Mouse (Mus musculus): Measurements from ENCODE around the gene Rbbp8nl. TPM values are rescaled to one million over a fixed set of nuclear protein-coding genes. Genes with fewer than 3 reads are reported as not detected.

Rbbp8nl gene
- polyA plus RNA-seq, 1 experiment from 2014 or later = not detected

Small RNAs within 50 kb of the gene (microRNA-seq; reads per million reads assigned to microRNA genes)
- 1.8 reads per million for gene Mir3091

Other genes with a start within 250 kb of the Rbbp8nl start
- 423 and 429 TPM in 2 replicates for gene Psma7, start 247.4 kb downstream of the Rbbp8nl start, polyA plus RNA-seq (2015; fragmentation: Nextera tagmentation; extraction: Ambion mirVana)
- gene Ss18l1, start 247.4 kb downstream of the Rbbp8nl start, polyA plus RNA-seq (2015; fragmentation: Nextera tagmentation; extraction: Ambion mirVana) = 0.77 and 0.87 TPM in 2 replicates
- 14.7 and 15.2 TPM in 2 replicates for gene Mtg2, start 219.3 kb downstream of the Rbbp8nl start, polyA plus RNA-seq (2015; fragmentation: Nextera tagmentation; extraction: Ambion mirVana)
- not detected in 2 replicates for gene Hrh3, start 185.4 kb downstream of the Rbbp8nl start, polyA plus RNA-seq (2015; fragmentation: Nextera tagmentation; extraction: Ambion mirVana)
- 10.1 and 10.4 TPM in 2 replicates for gene Osbpl2, start 170.6 kb downstream of the Rbbp8nl start, polyA plus RNA-seq (2015; fragmentation: Nextera tagmentation; extraction: Ambion mirVana)
- gene Adrm1, start 118.4 kb downstream of the Rbbp8nl start, polyA plus RNA-seq (2015; fragmentation: Nextera tagmentation; extraction: Ambion mirVana) = 151 and 159 TPM in 2 replicates
- gene Lama5, start 64.0 kb downstream of the Rbbp8nl start, polyA plus RNA-seq (2015; fragmentation: Nextera tagmentation; extraction: Ambion mirVana) = 1.5 and 1.9 TPM in 2 replicates
- gene Rps21, start 32.5 kb downstream of the Rbbp8nl start, polyA plus RNA-seq (2015; fragmentation: Nextera tagmentation; extraction: Ambion mirVana) = 525 and 552 TPM in 2 replicates
- 4.2 and 4.4 TPM in 2 replicates for gene Cables2, start 16.4 kb downstream of the Rbbp8nl start, polyA plus RNA-seq (2015; fragmentation: Nextera tagmentation; extraction: Ambion mirVana)
- 0.76 and 0.90 TPM in 2 replicates for gene Gata5, start 44.8 kb upstream of the Rbbp8nl start, polyA plus RNA-seq (2015; fragmentation: Nextera tagmentation; extraction: Ambion mirVana)
- gene Slco4a1, start 166.4 kb upstream of the Rbbp8nl start, polyA plus RNA-seq (2015; fragmentation: Nextera tagmentation; extraction: Ambion mirVana) = 0.52 and 0.68 TPM in 2 replicates
- gene Ntsr1, start 210.1 kb upstream of the Rbbp8nl start, polyA plus RNA-seq (2015; fragmentation: Nextera tagmentation; extraction: Ambion mirVana) = 0.08 and 0.13 TPM in 2 replicates